Mouse (Mus musculus) gastrocnemius, postnatal 10 days (tissue): ENCODE results near the gene Emc7. TPM values are rescaled to one million over a fixed set of nuclear protein-coding genes. Genes with fewer than 3 reads are reported as not detected.

Experiments
- DNase-seq: peaks from one replicate; pipeline ENCODE4 v3.0.0; 2021; ENCODE audit warnings: mixed read lengths
- total RNA-seq, 2 experiments: library from RNA; stranded (reverse); gene quantifications; 2 replicates each; pipeline ENCODE4 v1.2.3; 2021

Emc7 gene
- total RNA-seq, 2 experiments from 2014 or later, result 14.0 to 15.2 TPM

GRCm38 (mm10) chr2:112520526-112521482 lies 66.0 kb downstream of the Emc7 start:
- DNase-seq, result no peak

Other genes starting within 250 kb of the Emc7 start
- 1 to 10 TPM; 3.0 to 5.3 TPM for gene Lpcat4, start 215.5 kb upstream of the Emc7 start, total RNA-seq
- not detected for gene Nutm1, start 195.7 kb upstream of the Emc7 start, total RNA-seq
- 10 to 100 TPM; 56.0 to 60.4 TPM for gene Nop10, start 193.1 kb upstream of the Emc7 start, total RNA-seq
- 10 to 100 TPM; 27.0 to 33.3 TPM for gene Slc12a6, start 189.2 kb upstream of the Emc7 start, total RNA-seq
- under 1 TPM in 1 of 2 experiments, not detected in 1; 0.18 TPM for gene Gm21985, start 188.7 kb upstream of the Emc7 start, total RNA-seq
- gene Emc4, start 87.0 kb upstream of the Emc7 start, total RNA-seq, result 10 to 100 TPM; 71.0 to 73.7 TPM
- 1 to 10 TPM; 7.1 to 9.4 TPM for gene Katnbl1, start 75.8 kb upstream of the Emc7 start, total RNA-seq
- gene Chrm5, start 25.8 kb downstream of the Emc7 start, total RNA-seq, result under 1 TPM in 1 of 2 experiments, not detected in 1; 0.16 TPM
- gene Aven, start 38.0 kb downstream of the Emc7 start, total RNA-seq, result 10 to 100 TPM; 17.5 to 22.0 TPM